Mouse (Mus musculus): ENCODE measurements around the gene Tm2d3.
A peak's percentile ranks its signal among the peaks of the same experiment; 100 is the strongest.

Tm2d3 gene

DNA sequence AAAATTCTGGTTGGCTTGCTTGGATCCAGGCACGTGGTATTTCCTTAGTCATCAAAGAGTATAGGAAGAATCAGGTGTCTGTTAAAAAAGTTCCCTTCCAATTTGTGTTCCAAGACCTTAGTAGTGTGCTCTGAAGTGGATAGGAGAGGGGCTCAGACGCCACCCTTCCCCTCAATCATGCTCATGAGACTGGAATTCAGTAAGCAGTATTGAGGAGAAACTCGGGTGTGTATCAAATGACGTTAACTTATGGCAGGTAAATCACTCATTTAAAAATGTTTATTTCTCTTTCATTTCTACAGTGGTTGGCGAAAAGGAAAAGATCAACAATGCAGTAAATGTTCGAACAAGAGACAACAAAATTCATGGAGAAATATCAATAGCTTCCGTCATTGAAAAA lies at the start of gene Tm2d3:
TSS of gene Tm2d3 (plus strand) at position 301 of the 400 bp plus-strand sequence.
- DNase-seq (ENCODE audit: low read depth, low spot score) = no peak

- DNase-seq (ENCODE audit: low read depth, low spot score) = no peak
Measured at GRCm38 (mm10) chr7:65642371-65643304, 48.3 kb upstream of the Tm2d3 start.

- DNase-seq (ENCODE audit: low read depth, low spot score) = no peak
Measured at GRCm38 (mm10) chr7:65643861-65644421, 47.0 kb upstream of the Tm2d3 start.

DNA sequence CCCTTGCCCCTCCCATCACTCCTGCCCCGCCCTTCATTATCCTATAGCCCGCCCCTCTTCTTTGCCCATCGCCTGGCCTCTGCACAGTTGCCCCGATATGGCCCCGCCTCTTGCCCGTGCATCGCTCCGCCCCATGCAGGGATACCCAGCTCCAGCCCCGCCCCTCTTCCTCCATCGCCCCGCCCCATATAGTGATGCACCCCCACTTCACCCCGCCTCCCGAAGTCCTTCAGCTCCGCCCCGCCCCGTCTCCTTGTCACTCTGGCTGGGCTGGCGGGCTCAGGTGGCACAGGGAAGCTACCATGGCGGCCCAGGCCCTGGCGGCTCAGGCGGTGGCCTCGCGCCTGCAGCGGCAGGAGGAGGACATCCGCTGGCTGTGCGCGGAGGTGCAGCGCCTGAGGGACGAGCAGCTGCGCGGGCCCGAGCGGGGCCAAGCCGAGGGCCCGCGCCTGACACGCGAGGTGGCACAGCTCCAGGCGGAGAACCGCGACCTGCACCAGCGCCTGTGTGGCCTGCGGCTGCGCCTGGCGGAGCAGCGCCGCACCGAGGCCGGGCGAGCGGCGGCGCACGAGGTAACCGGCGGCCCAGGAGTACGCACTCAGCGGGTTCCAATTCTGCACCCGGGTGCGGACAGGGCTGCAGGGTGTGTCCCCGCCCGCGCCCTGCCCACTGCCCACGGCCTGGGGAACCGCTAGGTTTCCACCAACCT lies 46.2 kb upstream of the Tm2d3 start, which contains the start of gene Tarsl2:
TSS of gene Tarsl2 (plus strand) at position 256 of the 709 bp plus-strand sequence.
- DNase-seq (ENCODE audit: low read depth, low spot score) = peak; percentile 97

DNA sequence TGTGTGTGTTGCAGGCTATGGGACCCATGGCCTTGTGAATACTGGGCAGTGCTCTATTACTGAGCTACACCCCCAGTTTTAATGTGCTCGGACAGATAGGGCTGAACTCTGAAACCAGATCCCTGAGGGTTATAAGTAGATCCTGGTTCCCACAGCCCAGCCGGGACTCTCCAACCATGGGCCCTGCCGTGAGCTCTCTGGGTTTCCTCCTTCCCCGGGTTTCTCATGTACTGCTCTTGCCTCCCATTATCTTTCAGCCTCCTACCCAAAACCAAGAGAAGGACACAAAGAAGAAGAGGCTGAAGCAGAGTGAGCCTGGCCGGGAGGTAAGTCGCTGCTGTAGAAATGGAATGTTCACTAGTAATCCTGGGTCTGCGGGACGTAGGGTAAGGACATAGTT lies 45.0 kb upstream of the Tm2d3 start:
- no peak for DNase-seq (ENCODE audit: low read depth, low spot score)

GRCm38 (mm10) chr7:65650662-65651061 lies 40.3 kb upstream of the Tm2d3 start:
- no peak for DNase-seq (ENCODE audit: low read depth, low spot score)

GRCm38 (mm10) chr7:65657490-65658120 lies 33.4 kb upstream of the Tm2d3 start:
- no peak for DNase-seq (ENCODE audit: low read depth, low spot score)

DNA sequence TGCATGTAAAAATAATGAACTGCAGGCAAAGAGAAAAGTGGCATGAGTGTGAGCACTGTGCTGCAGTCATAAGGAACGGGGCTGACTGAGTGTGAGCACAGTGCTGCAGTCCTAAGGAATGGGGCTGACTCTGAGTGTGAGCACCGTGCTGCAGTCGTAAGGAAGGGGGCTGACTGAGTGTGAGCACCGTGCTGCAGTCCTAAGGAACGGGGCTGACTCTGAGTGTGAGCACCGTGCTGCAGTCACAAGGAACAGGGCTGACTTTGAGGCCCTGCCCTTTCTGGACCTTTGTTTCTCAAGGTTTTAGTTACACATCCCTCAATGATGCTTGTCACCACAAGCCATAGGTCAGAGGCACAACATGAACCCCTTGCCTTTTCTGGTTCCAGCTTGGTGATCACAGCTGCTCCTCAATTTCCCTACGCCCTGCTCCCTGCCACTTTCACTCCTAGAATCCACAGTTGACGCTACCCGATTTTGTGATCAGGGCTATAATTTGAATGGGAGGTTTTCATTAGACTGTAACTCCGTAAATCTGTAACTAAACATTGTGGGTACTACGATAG lies 27.7 kb upstream of the Tm2d3 start:
- DNase-seq (ENCODE audit: low read depth, low spot score) = no peak

DNA sequence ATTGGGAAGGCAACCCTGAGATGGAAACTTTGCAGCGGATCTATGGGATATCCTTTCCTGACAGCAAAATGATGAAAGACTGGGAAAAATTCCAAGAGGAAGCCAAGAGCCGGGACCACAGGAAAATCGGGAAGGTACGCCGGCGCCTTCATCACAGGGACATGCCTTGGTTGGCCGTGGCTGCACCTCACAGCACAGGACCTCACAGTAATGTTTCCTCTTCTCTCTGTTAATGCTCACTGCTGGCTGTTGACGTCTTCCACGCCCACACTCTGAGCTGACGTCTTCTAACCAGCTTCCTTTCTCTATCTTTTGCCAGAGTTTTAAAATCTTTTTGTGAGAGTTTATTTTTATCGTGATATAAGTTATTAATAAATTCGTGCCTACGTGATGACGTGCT lies 27.1 kb upstream of the Tm2d3 start:
- no peak for DNase-seq (ENCODE audit: low read depth, low spot score)

GRCm38 (mm10) chr7:65667491-65667890 lies 23.5 kb upstream of the Tm2d3 start:
- DNase-seq (ENCODE audit: low read depth, low spot score) = no peak

DNA sequence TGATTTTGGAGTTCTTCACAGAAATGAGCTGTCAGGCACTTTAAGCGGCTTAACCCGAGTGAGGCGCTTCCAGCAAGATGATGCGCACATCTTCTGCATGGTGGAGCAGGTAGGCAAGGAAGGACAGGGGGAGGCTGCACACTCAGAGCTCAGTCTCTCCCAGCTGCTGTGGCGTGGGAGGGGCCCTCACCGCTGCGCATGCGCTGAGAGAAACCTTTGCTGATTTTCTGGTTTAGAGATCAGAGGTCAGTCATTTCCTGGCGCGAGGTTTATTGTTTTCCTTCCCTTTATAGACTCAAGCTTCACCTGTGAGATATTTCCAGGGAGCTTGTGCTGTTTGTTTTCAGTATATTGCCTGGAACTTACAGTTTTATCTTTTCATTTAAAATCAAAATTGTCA lies 12.9 kb upstream of the Tm2d3 start:
- peak; percentile 81 for DNase-seq (ENCODE audit: low read depth, low spot score)

DNA sequence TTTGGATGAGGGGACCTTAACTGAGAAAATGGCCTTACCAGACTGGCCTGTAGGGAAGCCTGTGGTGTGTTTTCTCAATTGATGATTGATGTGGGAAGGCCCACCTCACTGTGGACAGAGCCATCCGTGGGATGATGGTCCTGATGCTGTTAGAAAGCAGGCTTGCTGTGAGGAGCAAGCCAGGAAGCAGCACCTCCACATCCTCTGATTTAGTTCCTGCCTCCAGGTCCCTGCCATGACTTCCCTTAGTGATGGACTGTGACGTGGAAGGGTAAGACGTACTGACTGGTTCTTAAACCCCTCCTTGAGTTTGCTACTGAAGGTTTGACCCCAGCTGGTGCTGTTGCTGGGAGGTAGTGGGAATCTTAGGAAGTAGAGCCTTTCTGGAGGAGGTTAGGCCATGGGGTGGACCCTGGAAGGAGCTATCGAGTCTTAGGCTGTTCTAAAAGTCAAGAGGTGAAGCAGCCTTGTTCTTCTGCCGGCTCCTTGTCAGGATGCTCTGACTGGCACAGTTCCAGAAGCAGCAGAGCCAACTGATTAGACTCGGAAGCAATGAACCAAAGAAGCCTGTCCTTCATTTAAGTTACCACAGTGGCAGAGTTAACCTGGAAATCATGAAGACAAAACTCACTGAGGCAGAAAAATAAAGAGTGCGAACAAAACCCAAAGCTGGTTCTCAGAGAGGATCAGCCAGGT lies 11.9 kb upstream of the Tm2d3 start:
- DNase-seq (ENCODE audit: low read depth, low spot score) = no peak

DNA sequence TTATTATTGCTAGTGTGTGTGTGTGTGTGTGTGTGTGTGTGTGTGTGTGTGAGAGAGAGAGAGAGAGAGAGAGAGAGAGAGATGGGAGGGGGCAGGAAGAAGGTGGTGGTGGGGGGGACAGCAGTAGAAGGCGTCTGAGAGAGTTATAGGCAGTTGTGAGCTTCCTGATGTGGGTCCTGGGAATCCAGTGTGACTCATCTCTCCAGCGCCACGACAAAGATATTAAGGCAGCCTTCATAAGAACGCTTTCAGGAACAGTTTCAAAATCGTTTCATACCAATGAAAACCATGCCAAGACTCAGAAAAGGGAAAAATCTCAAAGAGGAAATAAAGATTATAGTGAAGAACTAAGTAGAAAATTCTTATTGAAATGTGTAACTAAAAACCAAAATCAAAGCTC lies 9.8 kb upstream of the Tm2d3 start:
- DNase-seq (ENCODE audit: low read depth, low spot score) = no peak

DNA sequence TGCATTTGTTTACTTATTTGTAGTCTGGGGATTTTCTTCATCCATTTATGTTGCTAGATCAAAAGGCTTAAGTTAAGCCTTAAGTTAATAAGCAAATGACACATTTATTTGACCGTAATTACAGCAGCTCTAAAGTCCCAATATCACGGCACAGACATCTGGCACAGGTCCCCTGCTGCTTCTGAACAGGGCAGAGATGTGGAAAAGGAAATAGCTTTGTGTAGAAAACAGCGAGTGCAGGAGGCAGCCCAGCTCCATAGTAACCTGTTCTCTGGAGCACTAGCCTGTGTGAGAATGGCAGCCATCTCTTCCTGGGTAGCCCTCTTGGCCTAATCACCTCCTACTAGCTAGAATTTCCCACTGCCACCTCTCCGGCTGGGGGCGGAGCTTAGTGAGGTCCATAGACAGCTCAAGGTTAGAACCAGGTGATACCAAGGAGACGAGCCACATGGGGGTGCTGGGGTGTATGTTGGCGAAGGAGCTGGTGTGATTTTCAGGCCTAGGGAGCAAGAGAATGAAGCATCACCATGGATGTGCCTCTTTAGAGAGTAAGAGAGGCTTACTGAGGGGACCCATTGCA lies 6.6 kb upstream of the Tm2d3 start:
- DNase-seq (ENCODE audit: low read depth, low spot score) = peak; percentile 20

DNA sequence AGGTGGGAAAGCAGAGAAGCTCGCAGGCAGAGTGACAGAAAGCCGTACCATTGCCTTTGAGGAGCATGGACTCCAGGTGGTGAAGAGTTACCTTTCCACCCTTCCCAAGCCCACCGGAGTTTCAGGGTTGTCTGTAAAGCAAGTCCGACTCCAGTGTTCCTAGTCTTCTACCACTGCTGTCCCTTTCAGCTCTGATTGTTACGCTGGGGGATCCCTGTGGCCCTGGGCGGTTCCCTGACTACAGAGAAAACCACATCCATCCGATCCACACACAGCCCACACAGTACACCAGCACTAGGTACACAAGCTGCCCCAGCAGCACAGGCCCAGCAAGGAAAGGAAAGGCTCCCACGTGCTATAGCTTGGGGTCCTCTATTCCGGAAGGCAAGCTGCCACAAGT lies 4.3 kb upstream of the Tm2d3 start:
- DNase-seq (ENCODE audit: low read depth, low spot score) = no peak

GRCm38 (mm10) chr7:65691929-65692605 lies 1.1 kb downstream of the Tm2d3 start:
- DNase-seq (ENCODE audit: low read depth, low spot score) = no peak

DNA sequence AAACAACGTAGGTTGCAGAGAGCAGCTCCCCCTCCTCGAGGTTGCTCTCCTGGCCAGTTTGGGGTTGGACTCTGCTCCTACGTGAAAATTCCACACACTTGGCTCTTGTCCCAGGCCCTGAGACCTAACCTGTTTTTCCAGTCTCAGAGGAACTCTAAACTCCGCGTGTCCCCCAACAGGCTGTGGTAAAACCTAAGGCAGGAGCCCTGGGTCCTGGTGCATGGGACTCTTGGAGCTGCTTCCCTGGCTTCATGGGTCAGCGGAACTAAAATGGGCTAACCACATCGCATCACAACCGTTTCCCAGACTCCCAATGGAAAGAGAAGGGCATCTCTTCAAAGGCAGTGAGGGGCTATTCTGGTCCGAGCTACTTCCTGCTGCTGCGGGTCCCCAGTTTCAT lies 1.9 kb downstream of the Tm2d3 start:
- DNase-seq (ENCODE audit: low read depth, low spot score) = no peak

- peak; percentile 90 for DNase-seq (ENCODE audit: low read depth, low spot score)
Measured at GRCm38 (mm10) chr7:65693301-65693821, 2.4 kb downstream of the Tm2d3 start.

GRCm38 (mm10) chr7:65696450-65696849 lies 5.5 kb downstream of the Tm2d3 start:
- DNase-seq (ENCODE audit: low read depth, low spot score) = peak; percentile 71

DNA sequence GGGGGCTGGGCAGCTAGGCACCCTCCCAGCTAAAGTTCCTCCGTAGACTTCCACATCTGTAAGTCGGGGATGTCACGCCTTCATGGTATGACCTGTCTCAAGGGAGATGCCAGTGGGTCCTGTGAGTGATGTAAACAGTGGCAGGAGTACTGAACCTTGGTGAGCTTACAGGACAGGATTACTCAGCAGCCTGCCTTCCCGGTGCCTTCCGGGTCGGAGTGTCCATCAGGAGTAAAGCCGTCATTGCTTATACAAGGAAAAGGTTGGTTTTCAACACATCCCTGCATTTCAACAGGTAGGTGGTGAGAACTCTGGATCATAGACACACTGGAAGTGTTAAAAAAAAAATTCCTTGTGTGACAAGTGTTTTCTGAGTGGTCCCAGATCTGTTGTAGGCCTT lies 11.1 kb downstream of the Tm2d3 start:
- DNase-seq (ENCODE audit: low read depth, low spot score) = no peak
